Mouse (Mus musculus) brain, embryonic 14.5 days (tissue): ENCODE measurements around the gene D6Wsu163e.

Experiments
- CTCF ChIP-seq: fragments of 200-500 bp; IDR thresholded peaks from 2 replicates; pipeline ENCODE4 v1.5.1; 2012; ENCODE audit warnings: inconsistent platforms, mild to moderate bottlenecking, moderate library complexity, borderline replicate concordance; ENCODE audit not compliant: insufficient read depth, insufficient read length; ENCODE audit errors: extremely low read depth
- POLR2A ChIP-seq: fragments of 200-500 bp; IDR thresholded peaks from 2 replicates; pipeline ENCODE4 v1.6.1; 2012; ENCODE audit warnings: mild to moderate bottlenecking, inconsistent platforms, borderline replicate concordance; ENCODE audit not compliant: poor library complexity, insufficient read depth, insufficient read length, severe bottlenecking; ENCODE audit errors: extremely low read depth

DNA sequence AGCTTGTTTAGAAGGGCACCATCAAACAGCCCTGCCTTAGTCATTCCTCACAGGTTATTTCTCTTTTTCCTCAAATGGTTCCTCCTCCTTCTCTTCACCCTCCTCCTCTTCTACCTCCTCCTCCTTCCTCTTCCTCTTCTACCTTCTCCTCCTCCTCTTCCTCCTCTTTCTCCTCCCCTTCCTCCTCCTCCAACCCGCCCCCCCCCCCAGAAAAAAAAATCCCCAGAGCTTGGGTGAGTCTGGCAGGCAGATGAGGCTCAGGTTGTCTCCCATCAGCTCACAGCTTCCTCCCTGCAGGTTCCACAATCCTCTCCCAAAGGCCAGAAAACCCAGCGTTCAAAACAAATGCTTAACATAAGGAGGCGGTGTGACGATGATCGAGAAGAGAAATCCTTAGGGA is 32.4 kb upstream of the D6Wsu163e start:
- no peak for TF ChIP-seq POLR2A
- TF ChIP-seq CTCF, result no peak
